8 mouse cellular contexts compared by ENCODE assay signal in genomic region chr11:18878748-18879455, GRCm38 (mm10).
A peak's percentile ranks its signal among the peaks of the same experiment; 100 is the strongest.
DNase-seq lines count a peak whose midpoint lies in the region; ATAC-seq and TF ChIP-seq lines count a peak whose summit lies in the region.

No protein-coding gene starts in this region.

- no peak for TF ChIP-seq CTCF in hindbrain, postnatal 0 days (IDR thresholded peaks at IDR 0.05; ENCODE audit: low read depth)

- H3K4me3 ChIP-seq in hindbrain, postnatal 0 days (ENCODE audit: low read length), result peak overlapping the region; percentile 41; the same call in 1 of the 2 replicates
- no peak overlapping the region for H3K4me3 ChIP-seq in midbrain, embryonic 16.5 days (ENCODE audit: low read depth, low read length)

- WGBS in hindbrain, postnatal 0 days, result 3% methylated on average over 13 of the region's 13 CpGs
- WGBS in midbrain, embryonic 16.5 days, result 9% methylated on average over 13 of the region's 13 CpGs

- no peaks in the 10 kb centered on the region; the same call in 1 of the 2 replicates for H3K36me3 ChIP-seq in hindbrain, postnatal 0 days (ENCODE audit: insufficient read depth, low read length)
- no peaks in the 10 kb centered on the region for H3K36me3 ChIP-seq in midbrain, embryonic 16.5 days (ENCODE audit: control insufficient read depth, insufficient read depth, low read length)

- peak overlapping the region; percentile 87 for H3K27ac ChIP-seq in hindbrain, postnatal 0 days
- H3K27ac ChIP-seq in midbrain, embryonic 16.5 days (ENCODE audit: low read length), result peak overlapping the region; percentile 17; the same call in 1 of the 2 replicates

- H3K9ac ChIP-seq in hindbrain, postnatal 0 days (replicated peaks; ENCODE audit: low read length), result peak overlapping the region; percentile 50; the same call in 1 of the 2 replicates
- no peak overlapping the region for H3K9ac ChIP-seq in midbrain, embryonic 16.5 days (ENCODE audit: low read depth, low read length)

- DNase-seq in cerebellum, postnatal 10 days, result peak; percentile 49 to 54
- DNase-seq in cerebellum, adult 9-10 months, result no peak
- peak; percentile 64 for DNase-seq in embryo, embryonic 10 days (ENCODE audit: low spot score)
- DNase-seq in hindbrain, postnatal 0 days (ENCODE audit: low spot score), result peak; percentile 52
- DNase-seq in spleen, postnatal 10 days (ENCODE audit: low spot score in 2 of 2), result no peak
- DNase-seq in left cerebral cortex, adult 8-10 months (ENCODE audit: low spot score in 2 of 2), result no peak

- H3K27me3 ChIP-seq in hindbrain, postnatal 0 days (ENCODE audit: insufficient read depth, low read length), result no peaks in the 10 kb centered on the region
- H3K27me3 ChIP-seq in midbrain, embryonic 16.5 days (ENCODE audit: control insufficient read depth, insufficient read depth, low read depth, low read length), result peaks cover 2% of the 10 kb centered on the region; the same call in 1 of the 2 replicates

- peaks cover 9% of the 10 kb centered on the region for H3K4me1 ChIP-seq in hindbrain, postnatal 0 days (ENCODE audit: insufficient read depth, low read length)
- H3K4me1 ChIP-seq in midbrain, embryonic 16.5 days (ENCODE audit: control insufficient read depth, insufficient read depth, low read length), result peaks cover 20% of the 10 kb centered on the region

- peak overlapping the region; percentile 82 for H3K4me2 ChIP-seq in hindbrain, postnatal 0 days (ENCODE audit: low read depth, low read length)
- peak overlapping the region; percentile 78 for H3K4me2 ChIP-seq in midbrain, embryonic 16.5 days (ENCODE audit: low read length)

- ATAC-seq in hindbrain, postnatal 0 days, result no peak
- no peak for ATAC-seq in midbrain, embryonic 16.5 days
- no peak for ATAC-seq in megakaryocyte-erythroid progenitor cell, adult 5-6 weeks (replicated peaks; ENCODE audit: low FRiP score, low TSS enrichment, poor library complexity, severe bottlenecking)

- H3K9me3 ChIP-seq in hindbrain, postnatal 0 days (ENCODE audit: low read length), result no peaks in the 10 kb centered on the region
- H3K9me3 ChIP-seq in midbrain, embryonic 16.5 days (replicated peaks; ENCODE audit: control insufficient read depth, low read length, poor library complexity, severe bottlenecking), result no peaks in the 10 kb centered on the region

Comparison
In these comparisons a context has a peak if more than half of its experiments do, and no peak if none do; other contexts are left out.
1. DNase-seq: peak in cerebellum, postnatal 10 days (2 of 2), embryo, embryonic 10 days (single experiment) and hindbrain, postnatal 0 days (single experiment); none in cerebellum, adult 9-10 months (single experiment), spleen, postnatal 10 days (0 of 2) and left cerebral cortex, adult 8-10 months (0 of 2).